Mouse (Mus musculus): ENCODE measurements around the gene Sgms2. TPM values are rescaled to one million over a fixed set of nuclear protein-coding genes. Genes with fewer than 3 reads are reported as not detected.

The Sgms2 gene
- polyA plus RNA-seq, 1 experiment from 2014 or later, result 9.2 TPM

DNA sequence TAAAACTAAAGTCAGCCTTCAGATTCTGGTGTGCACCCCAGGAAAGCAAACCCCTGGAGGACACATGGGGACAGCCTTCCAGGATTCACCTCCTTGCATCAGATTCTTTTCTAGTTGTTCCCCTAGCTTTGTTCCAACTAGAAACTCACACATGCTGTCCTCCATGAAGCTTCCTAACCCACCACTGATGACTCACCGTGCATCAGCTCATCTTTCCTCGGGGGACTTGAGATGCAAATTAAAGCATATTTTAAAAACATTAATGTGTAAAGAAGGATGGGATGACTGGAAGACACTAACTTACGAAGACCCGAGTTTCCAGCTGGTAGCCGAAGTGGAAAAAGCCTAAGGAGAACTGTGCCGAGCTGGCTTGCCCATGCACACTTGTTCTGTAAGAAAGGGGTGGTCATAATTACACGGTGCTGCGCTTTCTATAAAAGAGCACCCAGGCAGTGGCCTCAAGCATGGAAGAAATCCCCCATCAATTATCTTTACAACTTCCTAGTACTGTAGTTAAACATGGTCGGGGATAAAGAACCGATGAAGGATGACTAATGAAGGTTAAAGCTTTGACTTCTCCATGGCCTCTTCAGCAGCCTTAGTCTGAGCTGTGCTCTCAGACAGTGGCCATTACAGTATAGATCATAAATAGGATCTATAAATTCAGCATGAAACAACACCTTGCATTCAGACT lies 10.6 kb upstream of the Sgms2 start:
- Histone ChIP-seq H3K4me1 (ENCODE audit: insufficient read depth) (no peaks in the 10 kb centered on the region), H3K27ac (ENCODE audit: low read depth) (no peak overlapping the region), H3K4me2 (ENCODE audit: low read depth, low read length) (no peak overlapping the region), H3K27me3 (ENCODE audit: insufficient read depth, low read length) (no peaks in the 10 kb centered on the region), H3K9me3 (ENCODE audit: low read length) (no peaks in the 10 kb centered on the region), H3K36me3 (replicated peaks; ENCODE audit: insufficient read depth, low read length) (no peaks in the 10 kb centered on the region), H3K9ac (replicated peaks) (no peak overlapping the region), H3K4me3 (ENCODE audit: low read depth, low read length) (no peak overlapping the region)
- WGBS (ENCODE audit: insufficient replicate concordance), result 76% methylated on average over 10 of the region's 10 CpGs
- no peak for TF ChIP-seq CTCF (IDR thresholded peaks at IDR 0.05; ENCODE audit: low read depth)
- TF ChIP-seq EP300 (IDR thresholded peaks at IDR 0.05; ENCODE audit: low read depth), result no peak
- ATAC-seq (no peak), DNase-seq (no peak)

- no peaks in the 10 kb centered on the region for H3K9me3 ChIP-seq (ENCODE audit: low read length)
- ATAC-seq (no peak), DNase-seq (no peak)
- no peak overlapping the region for H3K9ac ChIP-seq (replicated peaks)
- no peak overlapping the region for H3K4me3 ChIP-seq (ENCODE audit: low read depth, low read length)
- H3K4me1 ChIP-seq (ENCODE audit: insufficient read depth), result no peaks in the 10 kb centered on the region
- no peak overlapping the region for H3K4me2 ChIP-seq (ENCODE audit: low read depth, low read length)
- H3K36me3 ChIP-seq (replicated peaks; ENCODE audit: insufficient read depth, low read length), result no peaks in the 10 kb centered on the region
- TF ChIP-seq CTCF (IDR thresholded peaks at IDR 0.05; ENCODE audit: low read depth), result no peak
- no peaks in the 10 kb centered on the region for H3K27me3 ChIP-seq (ENCODE audit: insufficient read depth, low read length)
- WGBS (ENCODE audit: insufficient replicate concordance), result 68% methylated on average over 6 of the region's 6 CpGs
- no peak overlapping the region for H3K27ac ChIP-seq (ENCODE audit: low read depth)
Observed at GRCm38 (mm10) chr3:131499651-131500050, 8.4 kb upstream of the Sgms2 start.

DNA sequence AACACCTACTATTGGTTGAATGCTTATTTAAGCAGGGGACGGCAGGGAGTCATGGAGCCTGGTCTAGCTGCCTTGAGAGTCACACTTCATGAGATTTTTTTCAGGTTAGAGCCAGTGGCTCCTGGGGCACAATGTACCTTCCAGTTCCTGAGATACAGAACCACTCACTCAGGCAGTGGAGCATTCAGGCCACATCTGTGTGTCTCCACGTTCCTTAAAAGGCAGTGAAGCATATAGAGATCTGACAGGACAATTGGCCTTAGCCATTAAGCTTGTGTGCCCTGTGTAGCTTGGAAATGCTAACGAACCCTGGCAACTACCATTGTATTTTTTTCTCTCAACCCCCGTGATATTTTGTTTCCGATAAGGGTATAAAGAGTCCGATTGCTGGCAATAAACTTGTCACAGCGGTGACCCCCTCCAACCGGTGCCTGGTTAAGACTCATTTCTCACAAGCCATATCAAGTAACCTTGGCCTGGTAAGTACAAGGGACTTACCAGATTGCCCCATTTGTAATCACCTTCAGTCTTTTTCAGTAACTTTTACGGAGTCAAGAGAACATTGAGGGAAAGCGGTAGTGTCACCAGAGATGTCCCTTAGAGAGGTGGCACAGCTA lies 5.4 kb upstream of the Sgms2 start:
- 76% methylated on average over 10 of the region's 10 CpGs for WGBS (ENCODE audit: insufficient replicate concordance)
- no peaks in the 10 kb centered on the region for H3K27me3 ChIP-seq (ENCODE audit: insufficient read depth, low read length)
- ATAC-seq (no peak), DNase-seq (no peak)
- TF ChIP-seq CTCF (IDR thresholded peaks at IDR 0.05; ENCODE audit: low read depth), result no peak
- no peak for TF ChIP-seq EP300 (IDR thresholded peaks at IDR 0.05; ENCODE audit: low read depth)
- H3K4me3 ChIP-seq (ENCODE audit: low read depth, low read length), result no peak overlapping the region
- H3K9me3 ChIP-seq (ENCODE audit: low read length), result no peaks in the 10 kb centered on the region
- no peaks in the 10 kb centered on the region for H3K36me3 ChIP-seq (replicated peaks; ENCODE audit: insufficient read depth, low read length)
- no peak overlapping the region for H3K9ac ChIP-seq (replicated peaks)
- no peak overlapping the region for H3K27ac ChIP-seq (ENCODE audit: low read depth)
- peaks cover 10% of the 10 kb centered on the region; the same call in 1 of the 2 replicates for H3K4me1 ChIP-seq (ENCODE audit: insufficient read depth)
- H3K4me2 ChIP-seq (ENCODE audit: low read depth, low read length), result peak overlapping the region; percentile 29

DNA sequence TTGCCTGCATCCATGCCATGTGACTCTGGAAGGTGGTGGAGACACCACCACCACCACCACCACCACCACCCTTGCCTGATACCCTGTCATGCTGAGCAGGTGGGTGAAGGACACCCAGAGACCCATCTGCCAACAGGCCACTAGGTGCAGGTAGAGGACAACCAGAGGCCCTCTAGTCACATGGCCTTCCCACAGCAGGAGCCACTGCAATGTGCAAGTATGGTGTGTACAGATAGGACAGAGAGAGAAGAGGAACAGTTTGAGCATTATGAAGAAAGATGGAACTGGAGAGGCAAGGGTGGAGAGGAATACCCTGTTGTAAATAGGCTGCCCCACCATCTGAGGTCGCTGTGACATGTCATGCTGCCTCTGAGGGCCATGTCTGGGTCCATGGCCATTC lies 3.9 kb upstream of the Sgms2 start:
- H3K4me1 ChIP-seq (ENCODE audit: insufficient read depth), result peaks cover 10% of the 10 kb centered on the region; the same call in 1 of the 2 replicates
- H3K9ac ChIP-seq (replicated peaks), result no peak overlapping the region
- TF ChIP-seq CTCF (IDR thresholded peaks at IDR 0.05; ENCODE audit: low read depth) (peak; percentile 34; the same call in 1 of the 2 replicates), EP300 (IDR thresholded peaks at IDR 0.05; ENCODE audit: low read depth) (no peak)
- no peak overlapping the region for H3K27ac ChIP-seq (ENCODE audit: low read depth)
- H3K36me3 ChIP-seq (replicated peaks; ENCODE audit: insufficient read depth, low read length), result no peaks in the 10 kb centered on the region
- no peak overlapping the region for H3K4me2 ChIP-seq (ENCODE audit: low read depth, low read length)
- 74% methylated on average over 1 of the region's 1 CpGs for WGBS (ENCODE audit: insufficient replicate concordance)
- ATAC-seq (no peak), DNase-seq (no peak)
- H3K4me3 ChIP-seq (ENCODE audit: low read depth, low read length), result no peak overlapping the region
- H3K9me3 ChIP-seq (ENCODE audit: low read length), result no peaks in the 10 kb centered on the region
- peaks cover 9% of the 10 kb centered on the region; the same call in 1 of the 2 replicates for H3K27me3 ChIP-seq (ENCODE audit: insufficient read depth, low read length)

- Histone ChIP-seq H3K9me3 (ENCODE audit: low read length) (no peaks in the 10 kb centered on the region), H3K27me3 (ENCODE audit: insufficient read depth, low read length) (peaks cover 9% of the 10 kb centered on the region; the same call in 1 of the 2 replicates), H3K27ac (ENCODE audit: low read depth) (0 out of 2 replicates have a peak overlapping the region, but pooled peaks have one; percentile 45), H3K9ac (replicated peaks) (no peak overlapping the region), H3K4me2 (ENCODE audit: low read depth, low read length) (peak overlapping the region; percentile 22), H3K4me3 (ENCODE audit: low read depth, low read length) (no peak overlapping the region), H3K36me3 (replicated peaks; ENCODE audit: insufficient read depth, low read length) (no peaks in the 10 kb centered on the region), H3K4me1 (ENCODE audit: insufficient read depth) (peaks cover 10% of the 10 kb centered on the region; the same call in 1 of the 2 replicates)
- WGBS (ENCODE audit: insufficient replicate concordance), result 28% methylated on average over 6 of the region's 6 CpGs
- ATAC-seq, result no peak
- DNase-seq, result no peak
- TF ChIP-seq EP300 (IDR thresholded peaks at IDR 0.05; ENCODE audit: low read depth), result no peak
- TF ChIP-seq CTCF (IDR thresholded peaks at IDR 0.05; ENCODE audit: low read depth), result no peak
Observed at GRCm38 (mm10) chr3:131493194-131493593, 2.0 kb upstream of the Sgms2 start.

- 78% methylated on average over 7 of the region's 7 CpGs for WGBS (ENCODE audit: insufficient replicate concordance)
- no peak overlapping the region for H3K4me2 ChIP-seq (ENCODE audit: low read depth, low read length)
- TF ChIP-seq EP300 (IDR thresholded peaks at IDR 0.05; ENCODE audit: low read depth) (no peak), CTCF (IDR thresholded peaks at IDR 0.05; ENCODE audit: low read depth) (no peak)
- DNase-seq, result no peak
- no peak overlapping the region for H3K9ac ChIP-seq (replicated peaks)
- H3K36me3 ChIP-seq (replicated peaks; ENCODE audit: insufficient read depth, low read length), result no peaks in the 10 kb centered on the region
- H3K27me3 ChIP-seq (ENCODE audit: insufficient read depth, low read length), result peaks cover 9% of the 10 kb centered on the region; the same call in 1 of the 2 replicates
- H3K4me1 ChIP-seq (ENCODE audit: insufficient read depth), result peaks cover 15% of the 10 kb centered on the region; the same call in 1 of the 2 replicates
- no peak overlapping the region for H3K27ac ChIP-seq (ENCODE audit: low read depth)
- no peaks in the 10 kb centered on the region for H3K9me3 ChIP-seq (ENCODE audit: low read length)
- no peak for ATAC-seq
- H3K4me3 ChIP-seq (ENCODE audit: low read depth, low read length), result no peak overlapping the region
Observed at GRCm38 (mm10) chr3:131491980-131492379, 769 bp upstream of the Sgms2 start.

All from liver, postnatal 0 days (tissue).